Mouse (Mus musculus) forebrain, postnatal 0 days (tissue): Measurements from ENCODE around the gene Slc13a3. TPM values are rescaled to one million over a fixed set of nuclear protein-coding genes. Genes with fewer than 3 reads are reported as not detected.

Source experiments
- ATAC-seq: fragments of 200-750 bp; cut with Nextera tagmentation; 2 replicates; pipeline ENCODE4 v1.8.0; 2017; ENCODE audit warnings: mild to moderate bottlenecking, moderate library complexity
- DNase-seq: peaks from one replicate; pipeline ENCODE4 v3.0.0-alpha.2; 2015
- H3K27ac ChIP-seq: fragments of 300-500 bp; sonication (generic); 2 replicates; pipeline ENCODE4 v1.5.1; 2014; ENCODE audit warnings: low read depth, mild to moderate bottlenecking, antibody characterized with exemption, low read length, moderate library complexity, mixed read lengths
- H3K27me3 ChIP-seq: fragments of 300-500 bp; sonication (generic); 2 replicates; pipeline ENCODE4 v1.6.1; 2014; ENCODE audit warnings: mild to moderate bottlenecking, low read length, mixed read lengths; ENCODE audit not compliant: insufficient read depth
- H3K36me3 ChIP-seq: fragments of 300-500 bp; sonication (generic); 2 replicates; pipeline ENCODE4 v1.6.1; 2014; ENCODE audit warnings: mild to moderate bottlenecking, moderate library complexity; ENCODE audit not compliant: insufficient read depth
- H3K4me1 ChIP-seq: fragments of 300-500 bp; sonication (generic); 2 replicates; pipeline ENCODE4 v1.6.1; 2014; ENCODE audit warnings: antibody characterized with exemption; ENCODE audit not compliant: insufficient read depth
- H3K4me2 ChIP-seq: fragments of 300-500 bp; sonication (generic); 2 replicates; pipeline ENCODE4 v1.6.1; 2014; ENCODE audit warnings: low read depth, mild to moderate bottlenecking, moderate library complexity
- H3K4me3 ChIP-seq: fragments of 300-500 bp; sonication (generic); 2 replicates; pipeline ENCODE4 v1.5.1; 2014; ENCODE audit warnings: low read depth, low read length, mixed read lengths
- H3K9ac ChIP-seq: fragments of 300-500 bp; sonication (generic); 2 replicates; pipeline ENCODE4 v1.6.1; 2014; ENCODE audit warnings: mild to moderate bottlenecking
- H3K9me3 ChIP-seq: fragments of 300-500 bp; sonication (generic); 2 replicates; pipeline ENCODE4 v1.6.1; 2016; ENCODE audit warnings: low read length
- CTCF ChIP-seq: sonication (generic); IDR thresholded peaks from 2 replicates; pipeline ENCODE4 v1.5.1; 2016; ENCODE audit warnings: antibody characterized with exemption, control low read depth, low read depth
- WGBS: fragments of 180-500 bp; shearing (Covaris S2); extraction: QIAGEN DNeasy Blood & Tissue Kit; methylation state at CpG from one replicate; pipeline ENCODE4 v1.1.7; 2014; 5-methylcytosine and 5-hydroxymethylcytosine counted together
- polyA plus RNA-seq: library from polyadenylated mRNA; unstranded; fragments of >200 nt; fragmentation: Nextera tagmentation; extraction: Ambion mirVana; gene quantifications from 2 replicates; pipeline ENCODE4 v1.2.1, GENCODE M21; 2015
- total RNA-seq: library from RNA; depleted of rRNA; stranded (reverse); fragments of >200 nt; gene quantifications from 2 replicates; pipeline ENCODE4 v1.2.3, GENCODE M21; 2014; rRNA removed

The Slc13a3 gene
- total and polyA plus RNA-seq, 2 experiments from 2014 or later: 18.0 to 24.3 TPM

- ATAC-seq: peak; percentile 70
- no peak overlapping the region for H3K27ac ChIP-seq
- H3K9ac ChIP-seq: 0 out of 2 replicates have a peak overlapping the region, but pooled peaks have one; percentile 14
- WGBS: 12% methylated on average over 21 of the region's 21 CpGs
- H3K27me3 ChIP-seq: no peaks in the 10 kb centered on the region
- no peak overlapping the region for H3K4me3 ChIP-seq
- TF ChIP-seq CTCF: peak; percentile 98
- peak overlapping the region; percentile 18 for H3K4me2 ChIP-seq
- no peaks in the 10 kb centered on the region for H3K36me3 ChIP-seq
- peak; percentile 85 for DNase-seq
- no peaks in the 10 kb centered on the region for H3K4me1 ChIP-seq
- no peaks in the 10 kb centered on the region for H3K9me3 ChIP-seq
Measured at GRCm38 (mm10) chr2:165364334-165365091, 108.5 kb downstream of the Slc13a3 start.

- peak; percentile 28; the same call in 1 of the 2 replicates for TF ChIP-seq CTCF
- WGBS: 93% methylated on average over 6 of the region's 6 CpGs
- Histone ChIP-seq H3K4me3 (no peak overlapping the region), H3K9me3 (no peaks in the 10 kb centered on the region), H3K9ac (no peak overlapping the region), H3K4me1 (no peaks in the 10 kb centered on the region), H3K4me2 (no peak overlapping the region), H3K27ac (no peak overlapping the region), H3K36me3 (no peaks in the 10 kb centered on the region), H3K27me3 (no peaks in the 10 kb centered on the region)
- ATAC-seq (no peak), DNase-seq (no peak)
Measured at GRCm38 (mm10) chr2:165363282-165363681, 109.7 kb downstream of the Slc13a3 start.

GRCm38 (mm10) chr2:165360861-165361260, 112.2 kb downstream of the Slc13a3 start:
- ATAC-seq (peak; percentile 85), DNase-seq (peak; percentile 81)
- Histone ChIP-seq H3K4me3 (no peak overlapping the region), H3K36me3 (no peaks in the 10 kb centered on the region), H3K27ac (no peak overlapping the region), H3K9me3 (no peaks in the 10 kb centered on the region), H3K9ac (no peak overlapping the region), H3K4me1 (no peaks in the 10 kb centered on the region), H3K27me3 (no peaks in the 10 kb centered on the region), H3K4me2 (no peak overlapping the region)
- peak; percentile 91 for TF ChIP-seq CTCF
- 0% methylated on average over 1 of the region's 1 CpGs for WGBS

Other genes starting within 250 kb of the Slc13a3 start
- gene Cdh22, start 238.4 kb downstream of the Slc13a3 start, total RNA-seq: 11.5 and 24.6 TPM in 2 replicates
- gene Cdh22, start 238.4 kb downstream of the Slc13a3 start, polyA plus RNA-seq: 7.1 and 10.4 TPM in 2 replicates
- 66.9 and 85.8 TPM in 2 replicates for gene Slc35c2, start 185.4 kb downstream of the Slc13a3 start, total RNA-seq
- gene Slc35c2, start 185.4 kb downstream of the Slc13a3 start, polyA plus RNA-seq: 62.7 and 65.8 TPM in 2 replicates
- 78.8 and 80.9 TPM in 2 replicates for gene Elmo2, start 146.8 kb downstream of the Slc13a3 start, total RNA-seq
- 68.6 and 84.5 TPM in 2 replicates for gene Elmo2, start 146.8 kb downstream of the Slc13a3 start, polyA plus RNA-seq
- 3.2 and 14.4 TPM in 2 replicates for gene Zfp663, start 104.5 kb downstream of the Slc13a3 start, total RNA-seq
- 2.1 and 3.3 TPM in 2 replicates for gene Zfp663, start 104.5 kb downstream of the Slc13a3 start, polyA plus RNA-seq
- 16.7 and 22.4 TPM in 2 replicates for gene Zfp334, start 85.0 kb downstream of the Slc13a3 start, total RNA-seq
- gene Zfp334, start 85.0 kb downstream of the Slc13a3 start, polyA plus RNA-seq: 2.8 and 4.6 TPM in 2 replicates
- not detected in 2 replicates for gene Ocstamp, start 72.8 kb downstream of the Slc13a3 start, total RNA-seq
- gene Ocstamp, start 72.8 kb downstream of the Slc13a3 start, polyA plus RNA-seq: not detected in 2 replicates
- gene Trp53rka, start 20.1 kb upstream of the Slc13a3 start, total RNA-seq: 44.0 and 54.6 TPM in 2 replicates
- gene Trp53rka, start 20.1 kb upstream of the Slc13a3 start, polyA plus RNA-seq: 31.8 and 36.8 TPM in 2 replicates
- 0.62 and 2.1 TPM in 2 replicates for gene Slc2a10, start 30.6 kb upstream of the Slc13a3 start, total RNA-seq
- 0.84 and 2.1 TPM in 2 replicates for gene Slc2a10, start 30.6 kb upstream of the Slc13a3 start, polyA plus RNA-seq
- gene Eya2, start 121.8 kb upstream of the Slc13a3 start, total RNA-seq: 5.7 and 11.3 TPM in 2 replicates
- gene Eya2, start 121.8 kb upstream of the Slc13a3 start, polyA plus RNA-seq: 6.5 and 7.4 TPM in 2 replicates